Mouse (Mus musculus) cortical plate, adult 2 months (tissue): Measurements from ENCODE around the gene Psmg3. TPM values are rescaled to one million over a fixed set of nuclear protein-coding genes. Genes with fewer than 3 reads are reported as not detected.

ENCODE experiments used
- H3K27ac ChIP-seq: fragments of 200-500 bp; 2 replicates; pipeline ENCODE4 v1.5.1; 2012; ENCODE audit warnings: low read length, control low read depth, inconsistent platforms; ENCODE audit not compliant: insufficient read depth
- H3K4me1 ChIP-seq: fragments of 200-500 bp; 2 replicates; pipeline ENCODE4 v1.6.1; 2011; ENCODE audit warnings: low read length; ENCODE audit not compliant: control insufficient read depth, insufficient read depth
- H3K4me3 ChIP-seq: fragments of 200-500 bp; 2 replicates; pipeline ENCODE4 v1.5.1; 2011; ENCODE audit warnings: mild to moderate bottlenecking, low read length, control low read depth; ENCODE audit not compliant: insufficient read depth
- CTCF ChIP-seq: fragments of 200-500 bp; IDR thresholded peaks from 2 replicates; pipeline ENCODE4 v1.5.1; 2011; ENCODE audit warnings: mild to moderate bottlenecking, control low read depth, low read length; ENCODE audit not compliant: insufficient read depth; ENCODE audit errors: extremely low read depth
- POLR2A ChIP-seq: fragments of 200-500 bp; IDR thresholded peaks from 2 replicates; pipeline ENCODE4 v1.6.1; 2011; ENCODE audit warnings: mild to moderate bottlenecking, low read length, control low read depth; ENCODE audit not compliant: insufficient read depth; ENCODE audit errors: extremely low read depth
- polyA plus RNA-seq: library from polyadenylated mRNA; depleted of rRNA; stranded (reverse); fragments of >200 nt; gene quantifications from 2 replicates; pipeline ENCODE4 v1.2.3, GENCODE M21; 2012; rRNA removed

Gene Psmg3
- polyA plus RNA-seq, 1 experiment, result 32.9 TPM

DNA sequence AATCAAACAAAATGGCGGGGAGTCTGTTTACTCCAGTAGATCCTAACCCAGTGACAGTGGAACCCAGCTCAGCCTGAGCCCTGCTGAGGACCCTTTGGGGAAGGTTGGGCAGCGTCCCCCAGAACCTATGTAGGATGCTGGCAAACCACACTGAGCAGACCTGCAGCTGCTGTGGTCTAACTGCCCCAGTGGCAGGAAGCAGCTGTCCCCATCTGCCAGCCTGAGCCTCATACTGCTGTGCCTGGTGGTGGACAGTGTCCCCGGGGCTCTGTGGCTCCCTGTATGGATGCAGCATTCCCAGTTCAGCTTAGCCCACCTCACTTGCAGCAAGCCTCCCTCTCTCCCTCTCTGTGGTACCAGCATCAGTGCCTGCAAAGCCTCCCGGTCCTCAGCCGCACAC, 49.7 kb downstream of the Psmg3 start:
- Histone ChIP-seq H3K27ac (no peak overlapping the region), H3K4me1 (no peaks in the 10 kb centered on the region), H3K4me3 (no peak overlapping the region)
- TF ChIP-seq CTCF (no peak), POLR2A (no peak)

DNA sequence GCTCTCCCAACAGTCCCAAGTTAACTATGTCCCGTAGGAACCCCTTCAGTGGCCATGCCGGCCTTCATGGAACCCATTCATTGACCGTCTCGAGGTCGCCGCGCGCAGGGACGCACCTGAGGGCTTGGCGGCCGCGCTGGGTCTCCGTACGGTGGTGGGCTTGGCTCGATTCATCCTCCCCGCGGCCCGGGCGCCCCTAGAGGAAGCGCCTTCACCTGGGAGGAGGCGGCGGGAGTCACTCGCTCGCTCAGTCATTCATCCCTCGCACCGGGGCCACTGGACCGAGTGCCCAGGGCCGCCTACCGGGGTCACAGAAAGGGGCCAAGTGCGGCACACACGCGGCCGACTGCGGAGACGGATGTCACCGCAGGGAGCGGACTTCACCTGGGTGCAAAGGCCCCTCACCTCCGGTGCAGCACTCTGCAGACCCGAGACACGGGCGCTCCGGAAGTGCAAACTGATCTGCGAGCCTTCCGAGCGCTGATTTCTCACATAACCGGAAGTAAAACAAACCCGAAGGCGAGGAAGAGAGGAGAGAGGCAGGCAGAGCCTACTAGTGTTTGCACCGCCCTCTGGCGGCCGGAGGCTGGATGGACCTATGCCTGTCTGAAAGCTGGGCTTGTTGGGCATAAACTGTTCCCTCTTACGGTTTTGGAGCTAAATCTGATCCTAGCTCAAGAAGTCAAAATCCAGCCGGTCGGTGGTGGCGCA, 51.3 kb downstream of the Psmg3 start, which contains the start of gene Ints1:
Gene Ints1 (minus strand): TSS at position 459 of the 711 bp plus-strand sequence.
- no peak within 1 kb of the TSS for H3K27ac ChIP-seq
- H3K4me3 ChIP-seq, result peak within 1 kb of the TSS; percentile 62
- no peaks in the 10 kb centered on the region for H3K4me1 ChIP-seq
- peak; percentile 70 for TF ChIP-seq POLR2A
- TF ChIP-seq CTCF, result peak; percentile 89

Other genes with a start within 250 kb of the Psmg3 start
- gene Micall2, start 90.5 kb downstream of the Psmg3 start, polyA plus RNA-seq, result 1.4 and 1.5 TPM in 2 replicates
- gene Ints1, start 51.2 kb downstream of the Psmg3 start, polyA plus RNA-seq, result 66.5 and 68.5 TPM in 2 replicates
- gene Mafk, start 35.4 kb downstream of the Psmg3 start, polyA plus RNA-seq, result 7.6 and 7.9 TPM in 2 replicates
- 0.04 and 0.21 TPM in 2 replicates for gene Tmem184a, start 7.0 kb downstream of the Psmg3 start, polyA plus RNA-seq
- not detected in 2 replicates for gene Gm26938, start 478 bp downstream of the Psmg3 start, polyA plus RNA-seq
- gene Elfn1, start 81.1 kb upstream of the Psmg3 start, polyA plus RNA-seq, result 22.4 and 23.4 TPM in 2 replicates